12 mouse cellular contexts compared by ENCODE assay signal in genomic region chr1:79746056-79746455, GRCm38 (mm10). TPM values are rescaled to one million over a fixed set of nuclear protein-coding genes. Genes with fewer than 3 reads are reported as not detected.
A peak's percentile ranks its signal among the peaks of the same experiment; 100 is the strongest.
DNase-seq lines count a peak whose midpoint lies in the region; ATAC-seq lines count a peak whose summit lies in the region.
"Had no signal": no experiment of that assay in that cellular context is flagged by ENCODE, and none has a peak within 500 bp of the region (broad histone marks: within the 10 kb centered on the region; RNA-seq: fewer than 3 reads in every experiment).

No protein-coding gene starts in this region.

- 65% methylated on average over 4 of the region's 4 CpGs for WGBS in heart, embryonic 10.5 days
- 90% methylated on average over 4 of the region's 4 CpGs for WGBS in forebrain, embryonic 11.5 days

- intact Hi-C loops in heart, postnatal 10 days (cut with DNase I): no loop called here

- H3K27me3 ChIP-seq in heart, embryonic 10.5 days (ENCODE audit: insufficient read depth, poor library complexity, severe bottlenecking): no peaks in the 10 kb centered on the region
- H3K27me3 ChIP-seq in forebrain, embryonic 11.5 days (ENCODE audit: control insufficient read depth, insufficient read depth, low read length): no peaks in the 10 kb centered on the region
- H3K27me3 ChIP-seq: embryonic facial prominence, embryonic 15.5 days; limb, embryonic 13.5 days; midbrain, embryonic 13.5 days had no signal

- no peaks in the 10 kb centered on the region for H3K36me3 ChIP-seq in heart, embryonic 10.5 days
- H3K36me3 ChIP-seq in forebrain, embryonic 11.5 days (ENCODE audit: control insufficient read depth, insufficient read depth, low read length): no peaks in the 10 kb centered on the region
- H3K36me3 ChIP-seq: embryonic facial prominence, embryonic 15.5 days; limb, embryonic 13.5 days had no signal

- no peaks in the 10 kb centered on the region for H3K9me3 ChIP-seq in heart, embryonic 10.5 days
- H3K9me3 ChIP-seq in forebrain, embryonic 11.5 days (ENCODE audit: control insufficient read depth, low read length): no peaks in the 10 kb centered on the region
- H3K9me3 ChIP-seq: embryonic facial prominence, embryonic 15.5 days had no signal

- peak; percentile 98 for DNase-seq in heart, adult 11 months
- no peak for DNase-seq in heart, embryonic 10.5 days (ENCODE audit: low spot score)
- DNase-seq in gastrocnemius, adult 8-10 months (ENCODE audit: low spot score in 2 of 2): peak; percentile 55 to 59
- peak; percentile 82 to 87 for DNase-seq in heart, postnatal 10 days
- DNase-seq in skeletal muscle tissue, adult 2 months (ENCODE audit: low read depth, low spot score): peak; percentile 86
- no peak for DNase-seq in forebrain, embryonic 11.5 days (ENCODE audit: low spot score)
- no peak for DNase-seq in cerebellum, adult 11 months
- DNase-seq: kidney, adult 8-10 months had no signal

- H3K4me2 ChIP-seq in forebrain, embryonic 11.5 days (ENCODE audit: low read depth, low read length, severe bottlenecking): no peak overlapping the region
- H3K4me2 ChIP-seq: embryonic facial prominence, embryonic 15.5 days; limb, embryonic 13.5 days; midbrain, embryonic 13.5 days had no signal

- no peak overlapping the region for H3K4me3 ChIP-seq in heart, embryonic 10.5 days
- H3K4me3 ChIP-seq in forebrain, embryonic 11.5 days (ENCODE audit: low read depth, low read length): no peak overlapping the region
- H3K4me3 ChIP-seq: embryonic facial prominence, embryonic 15.5 days; limb, embryonic 13.5 days; midbrain, embryonic 13.5 days had no signal

- no peak overlapping the region for H3K9ac ChIP-seq in forebrain, embryonic 11.5 days (ENCODE audit: low read length)
- H3K9ac ChIP-seq: embryonic facial prominence, embryonic 15.5 days; limb, embryonic 13.5 days; midbrain, embryonic 13.5 days had no signal

- H3K4me1 ChIP-seq in heart, embryonic 10.5 days: peaks cover 14% of the 10 kb centered on the region; the same call in 1 of the 2 replicates
- no peaks in the 10 kb centered on the region for H3K4me1 ChIP-seq in forebrain, embryonic 11.5 days (replicated peaks; ENCODE audit: control insufficient read depth, insufficient read depth, low read length)
- H3K4me1 ChIP-seq: embryonic facial prominence, embryonic 15.5 days; limb, embryonic 13.5 days; midbrain, embryonic 13.5 days had no signal

- no peak overlapping the region for H3K27ac ChIP-seq in heart, embryonic 10.5 days
- H3K27ac ChIP-seq in forebrain, embryonic 11.5 days (ENCODE audit: low read depth, low read length): no peak overlapping the region
- H3K27ac ChIP-seq: embryonic facial prominence, embryonic 15.5 days; limb, embryonic 13.5 days; midbrain, embryonic 13.5 days had no signal

- ATAC-seq in forebrain, embryonic 11.5 days (replicated peaks; ENCODE audit: low FRiP score): no peak
- ATAC-seq in inflammation-experienced regulatory T-cells, adult 6 months: no peak
- ATAC-seq: midbrain, embryonic 13.5 days had no signal

RNA-seq across cellular contexts. Expression of gene Mrpl44, which starts 29.8 kb away (rescaled TPM):
- 53.1 and 58.9 TPM in 2 replicates for polyA plus RNA-seq in heart, embryonic 10.5 days (2016; fragmentation: Nextera tagmentation; extraction: Ambion mirVana)
- total RNA-seq in gastrocnemius, adult 8-10 months (2022): 10 to 100 TPM; 30.4 to 34.7 (median 33.1) TPM
- 10 to 100 TPM; 48.8 to 50.2 TPM for total RNA-seq in heart, postnatal 10 days (2021)
- polyA plus RNA-seq in forebrain, embryonic 11.5 days (2014; fragmentation: Nextera tagmentation; extraction: Ambion mirVana): 54.6 and 55.6 TPM in 2 replicates
- 10 to 100 TPM; 57.9 to 59.8 (median 59.5) TPM for polyA plus RNA-seq in inflammation-experienced regulatory T-cells, adult 6 months (2017; shearing (Covaris generic))

RNA-seq across cellular contexts. Expression of gene Wdfy1, which starts 29.9 kb away (rescaled TPM):
- 25.1 and 25.5 TPM in 2 replicates for polyA plus RNA-seq in heart, embryonic 10.5 days (2016; fragmentation: Nextera tagmentation; extraction: Ambion mirVana)
- 10 to 100 TPM in 1 of 4 experiments, 1 to 10 TPM in 3; 9.1 to 14.7 (median 9.3) TPM for total RNA-seq in gastrocnemius, adult 8-10 months (2022)
- total RNA-seq in heart, postnatal 10 days (2021): 10 to 100 TPM; 21.9 to 29.2 TPM
- polyA plus RNA-seq in forebrain, embryonic 11.5 days (2014; fragmentation: Nextera tagmentation; extraction: Ambion mirVana): 38.2 and 40.7 TPM in 2 replicates
- polyA plus RNA-seq in inflammation-experienced regulatory T-cells, adult 6 months (2017; shearing (Covaris generic)): 10 to 100 TPM; 20.1 to 33.5 (median 22.2) TPM

Comparison
In these comparisons a context has a peak if more than half of its experiments do, and no peak if none do; other contexts are left out.
1. DNase-seq: peak in heart, adult 11 months (single experiment), gastrocnemius, adult 8-10 months (2 of 2), heart, postnatal 10 days (2 of 2) and skeletal muscle tissue, adult 2 months (single experiment); none in heart, embryonic 10.5 days (single experiment), forebrain, embryonic 11.5 days (single experiment) and cerebellum, adult 11 months (single experiment).